Comparison of ENCODE assay signal across 29 mouse cellular contexts in genomic region chr10:45635201-45635600, GRCm38 (mm10). TPM values are rescaled to one million over a fixed set of nuclear protein-coding genes. Genes with fewer than 3 reads are reported as not detected.
DNase-seq lines count a peak whose midpoint lies in the region; TF ChIP-seq lines count a peak whose summit lies in the region.
"Had no signal": no experiment of that assay in that cellular context is flagged by ENCODE, and none has a peak within 500 bp of the region (broad histone marks: within the 10 kb centered on the region; RNA-seq: fewer than 3 reads in every experiment).

No protein-coding gene starts in this region.

- no peaks in the 10 kb centered on the region for H3K9me3 ChIP-seq in CH12.LX (replicated peaks; ENCODE audit: low read length)
- H3K9me3 ChIP-seq: embryonic facial prominence, embryonic 12.5 days; embryonic facial prominence, embryonic 15.5 days; G1E; heart, embryonic 12.5 days; heart, embryonic 15.5 days; hindbrain, embryonic 10.5 days; intestine, embryonic 15.5 days had no signal

- H3K4me3 ChIP-seq in heart, adult 2 months, result no peak overlapping the region
- no peak overlapping the region for H3K4me3 ChIP-seq in CH12.LX (replicated peaks in 1 of 3; ENCODE audit: low read depth in 2 of 3, low read length in 2 of 3, poor library complexity in 1 of 3)
- H3K4me3 ChIP-seq: embryonic facial prominence, embryonic 12.5 days; embryonic facial prominence, embryonic 15.5 days; heart, embryonic 12.5 days; heart, embryonic 15.5 days; hindbrain, embryonic 10.5 days; intestine, embryonic 15.5 days had no signal

- TF ChIP-seq POLR2A in heart, adult 2 months (IDR thresholded peaks at IDR 0.05; ENCODE audit: insufficient read depth, low read depth, low read length), result no peak
- no peak for TF ChIP-seq POLR2A in CH12.LX (IDR thresholded peaks at IDR 0.05; ENCODE audit: low read depth, low read length)

- no peaks in the 10 kb centered on the region for H3K36me3 ChIP-seq in heart, adult 2 months (ENCODE audit: control insufficient read depth, insufficient read depth, low read length)
- H3K36me3 ChIP-seq in CH12.LX (replicated peaks in 1 of 2; ENCODE audit: control insufficient read depth in 1 of 2, insufficient read depth in 1 of 2, low read length in 1 of 2), result peaks cover 0 to 9% of the 10 kb centered on the region in 2 experiments
- H3K36me3 ChIP-seq: embryonic facial prominence, embryonic 12.5 days; embryonic facial prominence, embryonic 15.5 days; heart, embryonic 15.5 days; intestine, embryonic 15.5 days had no signal

- H3K27ac ChIP-seq in heart, adult 2 months, result no peak overlapping the region
- no peak overlapping the region for H3K27ac ChIP-seq in CH12.LX (ENCODE audit: insufficient read depth, low read depth)
- H3K27ac ChIP-seq: embryonic facial prominence, embryonic 12.5 days; embryonic facial prominence, embryonic 15.5 days; heart, embryonic 15.5 days; hindbrain, embryonic 10.5 days; hindbrain, embryonic 14.5 days; hindbrain, postnatal 0 days; intestine, embryonic 15.5 days had no signal

- no peak for TF ChIP-seq RAD21 in CH12.LX (IDR thresholded peaks at IDR 0.05; ENCODE audit: low read depth, low read length)

- DNase-seq in heart, adult 11 months, result peak; percentile 64
- no peak for DNase-seq in heart, adult 2 months
- DNase-seq in CD4-positive helper T cell, adult 2 months (ENCODE audit: low read depth, low spot score), result peak; percentile 26
- DNase-seq in CH12.LX (ENCODE audit: extremely low read depth), result peak; percentile 15
- DNase-seq in induced T-regulatory cell, adult 2 months (ENCODE audit: low read depth), result peak; percentile 49
- DNase-seq in neural tube, embryonic 10.5 days (ENCODE audit: extremely low spot score, low spot score), result no peak
- DNase-seq in right cerebral cortex, postnatal 25 days, result no peak
- DNase-seq in gastrocnemius, postnatal 14 days, result no peak
- DNase-seq: adrenal gland, adult 2 months; adrenal gland, postnatal 14 days; cerebellum, adult 11 months; cerebellum, adult 2 months; cerebellum, adult 9-11 months; cerebellum, postnatal 25 days; forebrain, postnatal 0 days; gastrocnemius, postnatal 36 days; heart, postnatal 10 days; heart, postnatal 36 days; kidney, adult 11 months had no signal

- H3K79me2 ChIP-seq in heart, adult 2 months (replicated peaks; ENCODE audit: control insufficient read depth, insufficient read depth, low read length), result no peaks in the 10 kb centered on the region; the same call in 1 of the 2 replicates
- no peaks in the 10 kb centered on the region for H3K79me2 ChIP-seq in CH12.LX (replicated peaks; ENCODE audit: control insufficient read depth, extremely low read depth, insufficient read depth, poor library complexity, severe bottlenecking)

- WGBS in heart, adult 2 months, result 88% methylated on average over 3 of the region's 3 CpGs

- dilution Hi-C loops in CH12.LX (cut with MboI; ENCODE audit: extremely low pct_ligation_motif_present, extremely low pct_unique_long_range_greater_than_20kb, low sequenced_read_pairs), result no loop called here

- H3K27me3 ChIP-seq in heart, adult 2 months (ENCODE audit: control insufficient read depth, insufficient read depth, low read length), result no peaks in the 10 kb centered on the region
- no peaks in the 10 kb centered on the region for H3K27me3 ChIP-seq in CH12.LX (replicated peaks)
- H3K27me3 ChIP-seq: embryonic facial prominence, embryonic 12.5 days; embryonic facial prominence, embryonic 15.5 days; heart, embryonic 12.5 days; heart, embryonic 15.5 days; intestine, embryonic 15.5 days; Patski had no signal

- intact Hi-C loops in heart, adult 2 months (cut with DNase I), result no loop called here
- intact Hi-C loops in gastrocnemius, postnatal 14 days (cut with DNase I; ENCODE audit: low total_unique reads), result no loop called here

- TF ChIP-seq EP300 in heart, adult 2 months (IDR thresholded peaks at IDR 0.05; ENCODE audit: insufficient read depth, low read depth, low read length), result no peak
- no peak for TF ChIP-seq EP300 in CH12.LX (IDR thresholded peaks at IDR 0.05; ENCODE audit: low read length)

- in situ Hi-C loops in CH12.LX (cut with MboI; ENCODE audit: low pct_ligation_motif_present, low pct_unique_long_range_greater_than_20kb, low sequenced_read_pairs), result no loop called here

- no peak for TF ChIP-seq CTCF in heart, adult 2 months (IDR thresholded peaks at IDR 0.05)
- no peak for TF ChIP-seq CTCF in CH12.LX (conservative IDR thresholded peaks at IDR 0.05 in 1 of 2, IDR thresholded peaks at IDR 0.05 in 1 of 2; ENCODE audit: low read depth in 2 of 2, low read length in 2 of 2)

- no peak overlapping the region for H3K4me2 ChIP-seq in CH12.LX (ENCODE audit: insufficient read depth, low read depth, poor library complexity, severe bottlenecking)
- H3K4me2 ChIP-seq: embryonic facial prominence, embryonic 12.5 days; embryonic facial prominence, embryonic 15.5 days; heart, embryonic 12.5 days; heart, embryonic 15.5 days; hindbrain, embryonic 14.5 days; intestine, embryonic 15.5 days had no signal

- no peak overlapping the region for H3K9ac ChIP-seq in heart, adult 2 months (ENCODE audit: low read depth, low read length)
- H3K9ac ChIP-seq in CH12.LX (ENCODE audit: insufficient read depth, low read depth), result no peak overlapping the region
- H3K9ac ChIP-seq: embryonic facial prominence, embryonic 12.5 days; embryonic facial prominence, embryonic 15.5 days; forebrain, postnatal 0 days; heart, embryonic 12.5 days; heart, embryonic 15.5 days; hindbrain, embryonic 14.5 days; intestine, embryonic 15.5 days had no signal

- no peaks in the 10 kb centered on the region for H3K4me1 ChIP-seq in heart, adult 2 months (ENCODE audit: control insufficient read depth, insufficient read depth, low read length)
- peaks cover 3 to 7% of the 10 kb centered on the region in 2 experiments; a peak in 3 of 4 replicates for H3K4me1 ChIP-seq in CH12.LX (ENCODE audit: control insufficient read depth in 1 of 2, insufficient read depth in 2 of 2)
- H3K4me1 ChIP-seq: embryonic facial prominence, embryonic 12.5 days; embryonic facial prominence, embryonic 15.5 days; heart, embryonic 12.5 days; heart, embryonic 15.5 days; hindbrain, embryonic 10.5 days; intestine, embryonic 15.5 days had no signal

TF ChIP-seq in CH12.LX, 34 proteins besides CTCF, POLR2A, EP300 and RAD21:
- TF ChIP-seq MXI1 (IDR thresholded peaks at IDR 0.05; ENCODE audit: low read depth, low read length) (no peak), ZNF384 (IDR thresholded peaks at IDR 0.05; ENCODE audit: low read depth, low read length) (peak; percentile 65; the same call in 1 of the 2 replicates), BHLHE40 (IDR thresholded peaks at IDR 0.05; ENCODE audit: low read depth, low read length) (no peak), TCF12 (IDR thresholded peaks at IDR 0.05; ENCODE audit: low read depth, low read length) (no peak), NRF1 (IDR thresholded peaks at IDR 0.05; ENCODE audit: low read depth, low read length) (no peak), USF2 (conservative IDR thresholded peaks at IDR 0.05; ENCODE audit: low read depth, low read length) (no peak), CHD1 (IDR thresholded peaks at IDR 0.05; ENCODE audit: low read depth, low read length) (no peak), GABPA (IDR thresholded peaks at IDR 0.05; ENCODE audit: insufficient replicate concordance, low read depth, low read length) (no peak), MAFK (IDR thresholded peaks at IDR 0.05; ENCODE audit: insufficient replicate concordance, low read length) (peak; percentile 79), MAX (IDR thresholded peaks at IDR 0.05; ENCODE audit: low read length) (no peak), TBP (conservative IDR thresholded peaks at IDR 0.05; ENCODE audit: low read depth, low read length) (no peak), MAZ (IDR thresholded peaks at IDR 0.05; ENCODE audit: low read depth, low read length) (no peak), UBTF (IDR thresholded peaks at IDR 0.05; ENCODE audit: low read depth, low read length) (no peak), E2F4 (IDR thresholded peaks at IDR 0.05; ENCODE audit: insufficient replicate concordance, low read depth, low read length) (no peak), IRF4 (IDR thresholded peaks at IDR 0.05; ENCODE audit: low read depth, low read length) (peak; percentile 32; the same call in 1 of the 2 replicates), USF1 (IDR thresholded peaks at IDR 0.05; ENCODE audit: low read depth, low read length) (no peak)

RNA-seq across cellular contexts. Expression of gene Hace1, which starts 57.6 kb away (rescaled TPM):
- total RNA-seq in heart, adult 2 months (2021), result 1 to 10 TPM; 7.1 to 8.9 TPM
- 4.2 and 5.7 TPM in 2 replicates for polyA plus RNA-seq in heart, adult 2 months (2012; rRNA removed)
- total RNA-seq in CH12.LX (2012; rRNA removed) (8.6 and 11.4 TPM in 2 replicates), CH12.LX (2014; rRNA removed) (20.9 and 21.1 TPM in 2 replicates)
- 6.8 and 10.9 TPM in 2 replicates for polyA plus RNA-seq in CH12.LX (2012; ENCODE audit: insufficient read length, low read depth)
- total RNA-seq in gastrocnemius, postnatal 14 days (2021), result 1 to 10 TPM; 4.5 to 4.9 TPM

Comparison
In these comparisons a context has a peak if more than half of its experiments do, and no peak if none do; other contexts are left out.
1. DNase-seq: peak in heart, adult 11 months (single experiment), CD4-positive helper T cell, adult 2 months (single experiment), CH12.LX (single experiment) and induced T-regulatory cell, adult 2 months (single experiment); none in heart, adult 2 months (0 of 2), neural tube, embryonic 10.5 days (single experiment), right cerebral cortex, postnatal 25 days (single experiment) and gastrocnemius, postnatal 14 days (single experiment).